Mouse (Mus musculus) C2C12 (cell line): ENCODE data around the gene Gm20388.

Source experiments
- CEBPB ChIP-seq: IDR thresholded peaks from one replicate; pipeline ENCODE4 v1.6.1; 2011; ENCODE audit warnings: low read depth, mild to moderate bottlenecking, control low read depth, moderate library complexity
- CTCF ChIP-seq: IDR thresholded peaks from one replicate; pipeline ENCODE4 v1.5.1; 2011; ENCODE audit not compliant: control insufficient read depth, insufficient read depth, insufficient read length
- FOSL1 ChIP-seq: IDR thresholded peaks from one replicate; pipeline ENCODE4 v1.8.0; 2011; ENCODE audit warnings: mild to moderate bottlenecking, low read length; ENCODE audit not compliant: poor library complexity, insufficient read depth, severe bottlenecking
- MAX ChIP-seq: IDR thresholded peaks from one replicate; pipeline ENCODE4 v1.6.1; 2011; ENCODE audit warnings: mild to moderate bottlenecking, control low read depth
- MYOD1 ChIP-seq: IDR thresholded peaks from one replicate; pipeline ENCODE4 v1.6.1; 2011; ENCODE audit warnings: low read depth; ENCODE audit not compliant: control insufficient read depth, insufficient read length
- MYOG ChIP-seq: IDR thresholded peaks from one replicate; pipeline ENCODE4 v1.6.1; 2011; ENCODE audit not compliant: control insufficient read depth, insufficient read length; ENCODE audit errors: extremely low read depth
- USF1 ChIP-seq: IDR thresholded peaks from one replicate; pipeline ENCODE4 v1.6.1; 2011; ENCODE audit warnings: low read depth, mild to moderate bottlenecking, control low read depth, moderate library complexity

DNA sequence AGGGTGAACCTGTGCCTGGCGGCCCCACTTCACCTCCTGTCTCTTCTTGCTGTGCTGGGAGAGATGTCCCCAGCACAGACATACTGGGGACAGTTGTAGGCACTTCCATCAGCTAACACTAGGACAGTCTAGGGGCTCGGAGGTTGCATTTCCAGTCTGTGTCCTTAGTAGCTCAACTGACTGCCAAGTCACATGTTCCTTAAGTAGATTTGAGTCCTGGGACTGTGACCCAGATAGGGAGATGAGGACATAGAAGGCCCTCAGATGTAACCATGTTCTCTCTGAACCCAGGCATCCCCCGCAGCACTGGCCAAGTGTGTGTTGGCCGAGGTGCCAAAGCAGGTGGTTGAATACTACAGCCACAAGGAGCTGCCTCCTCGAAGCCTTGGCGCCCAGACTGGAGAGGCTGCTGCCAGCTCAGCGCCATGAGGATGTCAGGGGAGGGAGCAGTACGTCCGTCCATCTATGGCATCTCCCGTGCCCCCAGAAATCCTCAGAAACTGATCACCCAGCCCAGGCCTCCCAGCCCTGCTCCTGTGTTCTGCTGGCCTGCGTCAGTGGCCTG lies 3223.6 kb downstream of the Gm20388 start:
- no peak for TF ChIP-seq CTCF
- no peak for TF ChIP-seq FOSL1
- no peak for TF ChIP-seq MAX
- no peak for TF ChIP-seq MYOD1
- no peak for TF ChIP-seq USF1
- no peak for TF ChIP-seq MYOG
- no peak for TF ChIP-seq CEBPB
